Mouse (Mus musculus): ENCODE measurements at regions not wholly inside any gene's neighbourhood (a gene's known extent, or its start where the extent isn't known, plus 50 kb on each side); places are given as distances from the start of the nearest gene placed in this dataset.

DNA sequence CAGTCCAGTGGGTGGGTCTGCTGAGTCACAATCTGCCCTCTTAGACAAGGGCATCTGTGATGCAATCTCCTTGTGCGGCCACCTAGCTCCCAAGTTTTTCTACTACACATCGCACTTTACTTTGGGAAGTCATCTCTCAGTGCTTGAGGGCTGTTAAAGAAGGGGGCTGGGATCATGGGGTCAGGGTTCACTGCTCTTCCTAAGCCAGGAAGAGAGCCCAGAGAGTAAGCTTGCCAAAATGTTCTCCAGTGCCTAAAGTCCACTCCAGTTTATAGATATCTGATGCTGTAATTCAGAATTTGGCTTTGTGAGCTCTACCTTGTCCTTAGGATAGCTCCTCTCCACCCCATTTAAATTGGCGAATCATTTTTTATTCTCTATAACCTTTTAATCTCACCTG is 347.2 kb downstream of the Zfp619 start:
- no peak for DNase-seq (ENCODE audit: low read depth, low spot score)

DNA sequence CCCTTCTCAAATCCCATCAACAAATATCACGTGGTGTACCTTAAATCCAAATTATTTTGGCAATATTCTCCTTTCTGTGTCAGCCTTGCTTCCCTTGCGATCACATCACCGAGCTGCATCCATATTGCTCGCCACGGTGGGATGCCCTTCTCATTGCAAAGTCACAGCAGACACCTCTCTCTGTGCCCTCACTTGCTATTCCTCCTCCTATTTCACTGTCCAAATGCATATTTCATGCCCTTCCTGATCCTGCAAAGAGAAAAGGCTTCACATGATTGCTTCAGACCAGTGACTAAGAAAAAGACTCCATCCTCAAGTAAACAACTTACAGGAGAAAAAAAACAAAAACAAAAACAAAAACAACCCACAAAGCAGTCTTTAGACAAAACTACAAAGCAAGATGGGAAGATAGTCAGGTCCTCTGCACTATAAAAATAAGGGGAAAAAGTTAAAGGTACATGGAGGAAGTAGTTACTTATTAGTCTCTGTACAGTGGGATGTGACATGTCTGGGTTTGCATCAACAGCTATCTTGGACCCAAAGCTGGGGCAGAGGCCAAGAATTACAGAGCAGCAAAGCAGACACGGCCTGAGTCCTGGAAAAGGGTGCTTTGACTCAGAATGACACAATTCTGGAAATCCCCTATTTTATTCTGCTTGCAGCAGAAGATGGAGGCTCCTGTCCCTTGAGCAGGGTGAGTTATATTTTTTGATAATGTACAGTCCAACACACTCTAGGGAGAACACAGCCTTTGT is 349.3 kb downstream of the Zfp619 start:
- DNase-seq (ENCODE audit: low read depth, low spot score), result no peak

DNA sequence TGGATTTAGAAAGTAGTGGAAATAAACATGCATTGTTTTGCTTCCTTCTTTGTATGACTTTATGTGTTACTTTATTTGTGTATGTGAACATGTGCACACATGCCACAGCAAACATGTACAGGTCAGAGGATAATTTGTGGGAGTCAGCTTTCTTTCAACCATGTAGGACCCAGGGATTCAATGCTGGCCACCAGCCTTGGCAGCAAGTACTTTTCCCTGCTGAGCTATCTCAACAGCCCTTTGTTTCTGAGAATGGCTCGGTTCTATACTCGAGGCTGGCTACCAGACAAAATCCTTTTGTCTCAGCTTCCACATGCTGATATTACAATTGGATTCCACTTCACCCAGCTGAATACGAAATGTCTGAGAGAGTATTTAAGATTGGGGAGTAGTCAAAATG is 349.9 kb downstream of the Zfp619 start:
- no peak for DNase-seq (ENCODE audit: low read depth, low spot score)

DNA sequence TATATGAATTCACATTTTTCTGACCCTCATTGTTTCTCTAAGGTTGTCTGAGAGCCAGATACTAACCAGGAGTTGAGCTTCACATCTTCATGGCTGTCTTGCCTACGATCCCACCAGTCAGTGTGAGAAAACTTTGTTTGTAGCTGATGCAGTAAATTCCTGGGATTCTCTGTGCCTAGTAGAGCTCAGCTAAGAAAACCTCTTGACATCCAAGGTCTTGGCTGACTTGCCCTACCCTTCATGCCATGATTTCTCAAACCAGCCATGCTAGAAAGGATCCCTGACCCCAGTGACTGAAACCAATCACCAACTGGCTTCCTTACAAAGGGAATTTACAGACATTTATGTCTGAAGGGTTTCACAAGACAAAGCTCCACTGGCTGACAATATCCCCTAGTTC is 364.5 kb downstream of the Zfp619 start:
- no peak for DNase-seq (ENCODE audit: low read depth, low spot score)

DNA sequence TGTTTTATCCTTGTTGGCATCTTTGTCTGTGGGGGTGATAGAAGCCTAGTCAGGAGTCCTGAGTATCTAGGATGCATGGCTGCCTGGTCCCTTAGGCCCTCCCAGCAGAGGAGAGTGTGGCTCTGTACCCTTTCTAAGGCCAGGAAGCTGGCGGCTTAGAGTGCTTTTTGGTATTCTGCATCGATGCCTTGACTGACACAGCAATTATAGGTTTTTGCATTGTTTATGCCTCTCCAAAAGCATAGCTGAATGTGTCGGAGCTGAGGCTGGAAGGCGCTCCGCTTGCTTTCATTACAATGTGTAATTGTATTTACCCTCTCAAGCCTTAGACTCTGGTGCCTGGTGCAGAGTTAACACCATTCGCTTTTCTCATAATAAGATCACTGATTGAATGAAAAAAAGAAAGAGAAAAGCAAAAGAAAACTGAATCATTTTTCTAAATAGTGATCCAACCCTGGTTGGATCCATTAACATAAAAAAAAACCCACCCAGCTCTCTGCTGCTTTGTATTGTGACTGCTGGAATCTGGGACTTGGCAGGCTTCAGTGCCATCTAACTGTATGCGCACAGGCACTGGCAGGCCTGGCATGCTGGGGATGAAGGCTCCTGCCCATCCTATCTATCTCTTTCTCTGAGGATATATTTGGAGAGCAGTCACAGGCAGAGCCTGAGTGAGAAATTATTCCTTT is 376.8 kb downstream of the Zfp619 start:
- DNase-seq (ENCODE audit: low read depth, low spot score), result no peak

DNA sequence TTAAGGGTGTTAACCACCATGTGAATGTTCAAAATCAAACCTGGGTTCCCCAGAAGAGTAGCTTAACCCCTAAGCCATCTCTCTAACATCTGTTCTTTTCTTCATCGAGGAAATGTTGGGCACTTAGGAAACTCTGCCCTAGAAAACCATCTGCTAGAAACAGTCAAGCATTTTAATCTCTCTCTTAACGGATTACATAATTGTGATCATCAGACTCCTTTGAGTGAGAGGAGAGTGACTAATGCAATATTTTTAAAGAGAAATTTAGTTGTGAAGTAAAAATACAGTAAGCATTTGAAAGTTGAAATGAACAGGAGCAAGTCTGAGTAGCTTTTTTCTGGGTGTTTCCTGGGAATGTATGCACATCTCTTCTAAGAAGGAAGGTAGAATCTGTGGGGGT is 379.4 kb downstream of the Zfp619 start:
- no peak for DNase-seq (ENCODE audit: low read depth, low spot score)

DNA sequence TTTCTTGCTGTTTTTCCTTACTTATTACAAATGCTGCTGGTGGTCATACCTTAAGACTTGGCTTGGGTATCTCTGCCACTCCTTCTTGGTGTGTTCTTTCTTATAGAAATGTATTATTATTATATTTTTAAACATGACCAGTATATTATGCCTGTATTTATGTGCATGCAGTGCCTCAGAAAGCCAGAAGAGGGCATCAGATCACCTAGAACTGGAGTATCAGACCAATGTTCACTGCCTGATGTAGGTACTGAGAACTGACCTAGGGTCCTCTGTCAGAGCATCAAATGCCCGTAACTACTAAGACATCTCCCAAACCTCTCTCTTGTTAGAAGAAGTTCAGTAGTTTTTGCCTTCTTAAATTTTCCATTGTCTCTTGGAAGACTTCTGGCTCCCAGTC is 380.7 kb downstream of the Zfp619 start:
- DNase-seq (ENCODE audit: low read depth, low spot score), result no peak

DNA sequence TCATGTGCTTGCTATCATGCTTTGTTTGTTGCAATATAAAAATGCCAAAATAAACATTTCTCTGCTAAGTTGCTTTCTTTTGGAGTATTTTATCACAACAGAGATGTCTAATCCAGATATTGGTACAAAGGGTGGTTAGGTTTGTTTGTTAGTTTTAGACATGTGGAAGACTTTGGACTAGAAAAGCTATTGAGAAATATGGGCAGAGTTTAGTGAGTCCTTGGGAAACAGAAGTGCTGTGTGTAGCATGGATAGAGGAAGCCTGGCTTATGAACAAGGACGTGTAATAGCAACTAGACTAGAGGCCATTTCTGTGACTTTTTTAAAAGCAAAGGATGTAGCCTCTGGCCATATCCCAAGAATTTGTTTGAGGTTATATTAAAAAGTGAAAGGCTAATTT is 416.4 kb downstream of the Zfp619 start:
- DNase-seq (ENCODE audit: low read depth, low spot score), result no peak

DNA sequence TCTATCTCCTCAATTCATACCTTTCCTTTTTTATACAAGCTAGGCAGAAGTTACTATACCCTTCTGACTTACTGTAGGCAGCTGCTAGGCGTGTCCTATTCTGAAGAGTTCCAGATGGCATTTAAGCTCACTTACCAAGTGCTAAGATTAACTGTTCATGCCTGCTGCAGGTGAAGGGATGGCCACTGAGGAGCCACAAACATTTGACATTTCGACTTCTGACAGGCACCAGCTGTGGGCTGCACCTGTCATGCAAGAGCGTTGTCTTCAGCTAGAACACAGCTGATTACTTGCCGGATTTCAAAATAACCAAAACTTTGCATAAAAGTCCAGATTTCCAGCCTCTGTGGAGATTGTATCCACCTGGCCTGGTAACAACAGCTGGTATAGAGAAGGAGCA is 419.7 kb downstream of the Zfp619 start:
- no peak for DNase-seq (ENCODE audit: low read depth, low spot score)

DNA sequence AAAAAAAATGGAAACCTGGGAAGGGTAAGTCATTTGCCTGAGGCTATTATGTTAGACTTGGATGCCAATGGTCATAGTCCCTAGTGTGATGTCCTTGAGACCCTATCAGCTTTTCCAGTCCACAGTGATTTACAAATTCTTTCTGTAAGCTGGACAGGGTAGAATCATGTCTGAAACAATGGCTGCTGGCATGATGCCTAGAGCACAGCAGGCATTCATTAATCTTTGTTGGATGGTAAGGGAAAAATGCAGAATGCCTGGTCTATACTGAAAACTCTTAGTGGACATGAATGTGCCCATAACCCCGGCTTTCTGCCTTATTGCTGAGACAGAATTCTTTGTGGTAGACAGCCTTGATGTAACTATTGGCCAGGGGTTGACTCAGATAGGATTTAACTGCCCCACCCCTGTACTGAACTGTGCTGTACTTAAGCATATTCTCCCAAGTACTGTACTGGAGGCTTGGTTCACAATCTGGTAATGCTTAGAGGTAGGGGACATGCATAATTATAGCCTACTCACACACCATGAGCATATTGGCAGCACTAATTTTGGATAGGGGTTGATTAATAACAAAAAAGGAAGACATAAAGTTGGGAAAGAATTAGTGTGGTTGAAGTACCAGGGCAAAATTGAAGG is 424.8 kb downstream of the Zfp619 start:
- no peak for DNase-seq (ENCODE audit: low read depth, low spot score)

DNA sequence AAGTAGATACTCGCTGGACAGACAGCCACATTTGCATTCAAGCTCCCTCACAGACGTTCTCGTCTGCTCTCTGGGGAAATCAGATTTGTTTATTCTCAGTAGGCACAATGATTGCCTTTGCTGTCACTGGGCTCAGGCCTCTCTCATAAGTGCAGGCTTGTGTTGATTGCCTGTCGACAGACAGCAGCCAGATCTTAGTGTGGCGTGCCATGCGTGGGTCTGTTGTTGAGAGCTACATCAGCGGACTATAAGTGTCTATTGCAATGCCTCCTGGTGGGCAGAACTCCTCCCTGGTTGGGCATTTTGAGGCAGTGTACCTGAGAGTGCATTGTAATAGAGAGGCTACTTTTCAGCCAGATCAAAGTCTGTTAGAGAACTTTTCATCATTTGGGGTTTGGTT is 436.5 kb downstream of the Zfp619 start:
- no peak for DNase-seq (ENCODE audit: low read depth, low spot score)

DNA sequence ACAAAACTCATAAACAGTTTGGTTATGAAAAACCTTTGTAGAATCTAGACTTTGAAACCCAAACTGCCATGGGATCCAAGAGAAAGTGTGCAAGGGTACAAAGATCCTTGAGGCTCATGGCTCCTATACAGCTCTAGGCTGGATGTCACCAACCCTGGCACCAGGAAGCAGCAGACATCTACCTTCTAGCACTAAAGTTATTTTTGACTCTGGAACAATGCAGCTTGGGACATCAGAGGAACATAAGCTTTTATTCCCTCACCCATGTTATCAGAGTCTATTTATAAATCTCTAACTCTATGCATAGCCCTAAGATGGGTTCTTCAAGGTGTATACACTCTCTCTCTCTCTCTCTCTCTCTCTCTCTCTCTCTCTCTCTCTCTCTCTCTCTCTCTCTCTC is 437.4 kb downstream of the Zfp619 start:
- DNase-seq (ENCODE audit: low read depth, low spot score), result no peak

DNA sequence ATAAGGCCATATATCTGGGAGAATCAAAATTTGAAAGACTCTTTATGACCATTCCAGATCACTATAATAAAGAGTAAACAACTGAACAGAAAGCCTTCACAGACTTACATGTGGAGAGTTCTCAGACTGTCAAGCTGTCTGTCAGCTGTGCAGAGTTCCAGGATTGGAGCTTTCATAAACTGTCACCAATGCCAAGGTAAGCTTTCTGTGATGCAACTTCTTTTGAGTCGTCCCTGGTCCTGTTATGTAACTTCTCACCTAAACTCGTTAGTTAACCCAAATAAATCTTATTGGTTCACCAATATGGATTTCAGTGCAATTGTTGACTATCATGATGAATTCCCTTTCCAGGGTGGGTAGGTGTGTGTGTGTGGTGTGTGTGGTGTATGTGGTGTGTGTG is 460.6 kb downstream of the Zfp619 start:
- no peak for DNase-seq (ENCODE audit: low read depth, low spot score)

DNA sequence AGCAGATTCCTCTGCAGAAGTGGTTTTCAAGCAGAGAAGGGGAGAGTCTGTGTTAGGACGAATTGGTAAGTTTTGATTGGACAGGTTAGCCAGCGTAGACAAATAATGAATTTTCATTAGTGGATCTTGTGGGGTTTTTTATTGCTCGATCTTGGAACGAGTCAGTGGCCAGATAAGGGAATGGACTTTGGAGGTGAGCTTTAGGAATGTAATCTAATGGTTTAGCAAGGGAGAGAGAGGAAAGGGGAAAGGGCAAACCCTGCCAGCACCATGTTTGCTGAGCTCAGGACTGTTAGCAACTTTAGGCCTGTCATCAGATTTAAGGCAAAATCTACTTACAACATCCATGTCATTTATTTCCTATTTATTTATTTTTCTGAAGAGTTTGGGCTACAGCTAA is 464.1 kb downstream of the Zfp619 start:
- no peak for DNase-seq (ENCODE audit: low read depth, low spot score)

Measured in retina, adult 2 months (tissue).